8 mouse cellular contexts compared by ENCODE assay signal in the genomic region with DNA sequence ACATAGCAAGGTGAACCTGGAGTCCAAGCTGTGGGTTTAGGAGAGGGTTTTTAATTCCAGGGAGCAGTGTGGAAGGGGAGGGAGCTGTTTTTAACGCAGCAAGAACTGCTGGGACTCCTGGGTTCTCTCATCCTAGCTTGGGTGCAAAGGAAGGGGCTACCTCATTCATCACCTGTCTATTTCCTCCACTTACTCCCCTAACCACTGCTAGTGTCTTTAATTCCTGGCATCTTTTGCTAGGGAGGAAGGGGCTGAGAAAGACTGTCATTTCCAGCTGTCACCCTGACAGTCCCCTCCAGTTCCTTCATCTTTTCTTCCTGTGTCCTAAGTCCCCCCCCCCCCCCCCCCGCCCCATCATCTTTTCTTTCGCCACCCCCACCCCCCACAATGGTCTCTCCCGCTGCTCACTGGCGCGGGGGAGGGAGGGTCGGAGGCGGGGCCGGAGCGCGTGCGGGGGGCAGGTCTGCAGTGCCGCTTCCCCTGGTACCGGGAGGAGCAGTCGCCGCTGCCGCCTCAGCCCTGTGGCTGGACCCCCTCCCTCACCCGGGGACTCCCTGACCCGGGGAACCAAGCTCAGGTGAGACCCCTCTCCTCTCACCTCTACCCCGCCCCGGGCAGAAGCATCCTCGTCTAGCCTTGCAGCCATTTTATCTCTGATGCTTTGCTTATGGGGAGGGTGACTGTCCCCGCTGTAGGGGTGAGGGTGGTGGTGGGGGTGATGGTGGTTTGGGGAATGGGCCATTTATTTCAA. TPM values are rescaled to one million over a fixed set of nuclear protein-coding genes. Genes with fewer than 3 reads are reported as not detected.
DNase-seq lines count a peak whose midpoint lies in the region; ATAC-seq lines count a peak whose summit lies in the region.

A gene (plus strand): TSS at position 425 of the 751 bp plus-strand sequence.

- H3K9me3 ChIP-seq in embryonic facial prominence, embryonic 15.5 days (replicated peaks) = no peaks in the 10 kb centered on the region
- H3K9me3 ChIP-seq in hindbrain, embryonic 14.5 days (ENCODE audit: control insufficient read depth, low read length) = no peaks in the 10 kb centered on the region
- H3K9me3 ChIP-seq in midbrain, embryonic 15.5 days = no peaks in the 10 kb centered on the region
- no peaks in the 10 kb centered on the region for H3K9me3 ChIP-seq in stomach, embryonic 15.5 days

- peaks cover 29% of the 10 kb centered on the region for H3K4me1 ChIP-seq in embryonic facial prominence, embryonic 15.5 days
- peaks cover 27% of the 10 kb centered on the region for H3K4me1 ChIP-seq in hindbrain, embryonic 14.5 days (replicated peaks; ENCODE audit: control insufficient read depth, insufficient read depth, low read length)
- H3K4me1 ChIP-seq in midbrain, embryonic 15.5 days = peaks cover 36% of the 10 kb centered on the region
- peaks cover 13% of the 10 kb centered on the region; the same call in 1 of the 2 replicates for H3K4me1 ChIP-seq in stomach, embryonic 15.5 days

- intact Hi-C loops in gastrocnemius, postnatal 14 days (cut with DNase I; ENCODE audit: low total_unique reads) = no loop called here
- intact Hi-C loops in left cerebral cortex, postnatal 36 days (cut with DNase I) = no loop called here

- DNase-seq in gastrocnemius, postnatal 14 days = peak; percentile 53
- DNase-seq in gastrocnemius, postnatal 4 days (ENCODE audit: low spot score in 2 of 2) = no peak
- peak; percentile 55 to 71 for DNase-seq in adrenal gland, postnatal 36 days
- peak; percentile 62 for DNase-seq in hindbrain, embryonic 14.5 days (ENCODE audit: low spot score)
- DNase-seq in left cerebral cortex, postnatal 36 days (ENCODE audit: low spot score in 2 of 2) = peak; percentile 73 to 86

- peaks cover 26% of the 10 kb centered on the region for H3K36me3 ChIP-seq in embryonic facial prominence, embryonic 15.5 days
- H3K36me3 ChIP-seq in hindbrain, embryonic 14.5 days (replicated peaks; ENCODE audit: control insufficient read depth, insufficient read depth) = peaks cover 37% of the 10 kb centered on the region
- peaks cover 25% of the 10 kb centered on the region; the same call in 1 of the 2 replicates for H3K36me3 ChIP-seq in midbrain, embryonic 15.5 days (replicated peaks)
- H3K36me3 ChIP-seq in stomach, embryonic 15.5 days = peaks cover 16% of the 10 kb centered on the region

- peak within 1 kb of the TSS; percentile 57 for H3K4me3 ChIP-seq in embryonic facial prominence, embryonic 15.5 days (replicated peaks)
- H3K4me3 ChIP-seq in hindbrain, embryonic 14.5 days (replicated peaks; ENCODE audit: low read length) = peak within 1 kb of the TSS; percentile 60
- peak within 1 kb of the TSS; percentile 57 for H3K4me3 ChIP-seq in midbrain, embryonic 15.5 days
- peak within 1 kb of the TSS; percentile 54 for H3K4me3 ChIP-seq in stomach, embryonic 15.5 days (replicated peaks)

- H3K9ac ChIP-seq in embryonic facial prominence, embryonic 15.5 days = peak within 1 kb of the TSS; percentile 37
- H3K9ac ChIP-seq in hindbrain, embryonic 14.5 days = peak within 1 kb of the TSS; percentile 79
- peak within 1 kb of the TSS; percentile 84 for H3K9ac ChIP-seq in midbrain, embryonic 15.5 days
- peak within 1 kb of the TSS; percentile 56 for H3K9ac ChIP-seq in stomach, embryonic 15.5 days

- no peak within 1 kb of the TSS for H3K27ac ChIP-seq in embryonic facial prominence, embryonic 15.5 days (replicated peaks)
- peak within 1 kb of the TSS; percentile 85 for H3K27ac ChIP-seq in hindbrain, embryonic 14.5 days
- H3K27ac ChIP-seq in midbrain, embryonic 15.5 days = peak within 1 kb of the TSS; percentile 84
- H3K27ac ChIP-seq in stomach, embryonic 15.5 days = peak within 1 kb of the TSS; percentile 14; the same call in 1 of the 2 replicates

- no peaks in the 10 kb centered on the region for H3K27me3 ChIP-seq in embryonic facial prominence, embryonic 15.5 days
- no peaks in the 10 kb centered on the region for H3K27me3 ChIP-seq in hindbrain, embryonic 14.5 days (ENCODE audit: control insufficient read depth, insufficient read depth, low read length)
- H3K27me3 ChIP-seq in midbrain, embryonic 15.5 days (replicated peaks) = no peaks in the 10 kb centered on the region
- H3K27me3 ChIP-seq in stomach, embryonic 15.5 days (replicated peaks) = no peaks in the 10 kb centered on the region

- 2% methylated on average over 22 of the region's 23 CpGs for WGBS in embryonic facial prominence, embryonic 15.5 days
- 0% methylated on average over 14 of the region's 23 CpGs for WGBS in hindbrain, embryonic 14.5 days
- WGBS in midbrain, embryonic 15.5 days = under 1% methylated on average over 16 of the region's 23 CpGs
- WGBS in stomach, embryonic 15.5 days = 2% methylated on average over 14 of the region's 23 CpGs

- ATAC-seq in embryonic facial prominence, embryonic 15.5 days (ENCODE audit: insufficient number of reproducible peaks, low FRiP score, low TSS enrichment, low read depth) = peak; percentile 52; the same call in 1 of the 2 replicates
- ATAC-seq in hindbrain, embryonic 14.5 days (ENCODE audit: low FRiP score) = peak; percentile 80
- peak; percentile 75 for ATAC-seq in midbrain, embryonic 15.5 days (replicated peaks)
- ATAC-seq in stomach, embryonic 15.5 days (ENCODE audit: insufficient read depth, low FRiP score, low read depth) = peak; percentile 37; the same call in 1 of the 2 replicates

- H3K4me2 ChIP-seq in embryonic facial prominence, embryonic 15.5 days (replicated peaks) = peak within 1 kb of the TSS; percentile 81
- H3K4me2 ChIP-seq in hindbrain, embryonic 14.5 days (replicated peaks) = peak within 1 kb of the TSS; percentile 63
- H3K4me2 ChIP-seq in midbrain, embryonic 15.5 days = peak within 1 kb of the TSS; percentile 70
- H3K4me2 ChIP-seq in stomach, embryonic 15.5 days = peak within 1 kb of the TSS; percentile 84

RNA-seq across cellular contexts. Expression of the gene that starts here (rescaled TPM):
- total RNA-seq in gastrocnemius, postnatal 14 days (2021) = 1 to 10 TPM; 1.8 to 4.0 TPM
- total RNA-seq in gastrocnemius, postnatal 4 days (2021) = 1 to 10 TPM; 2.2 to 2.3 TPM
- total RNA-seq in adrenal gland, postnatal 36 days (2021) = 1 to 10 TPM; 5.5 to 7.5 TPM
- polyA plus RNA-seq in embryonic facial prominence, embryonic 15.5 days (2015; fragmentation: Nextera tagmentation; extraction: Ambion mirVana) = 4.8 and 5.6 TPM in 2 replicates
- polyA plus RNA-seq in hindbrain, embryonic 14.5 days (2014; fragmentation: Nextera tagmentation; extraction: Ambion mirVana) = 95.7 and 111 TPM in 2 replicates
- total RNA-seq in left cerebral cortex, postnatal 36 days (2021) = 100 to 1,000 TPM; 399 to 446 TPM
- polyA plus RNA-seq in midbrain, embryonic 15.5 days (2015; fragmentation: Nextera tagmentation; extraction: Ambion mirVana) = 140 and 142 TPM in 2 replicates
- 5.7 and 6.4 TPM in 2 replicates for polyA plus RNA-seq in stomach, embryonic 15.5 days (2015; fragmentation: Nextera tagmentation; extraction: Ambion mirVana)

Comparison
In these comparisons a context has a peak if more than half of its experiments do, and no peak if none do; other contexts are left out.
1. RNA of the gene that starts here (total RNA-seq): 399 to 446 TPM in left cerebral cortex, postnatal 36 days; 5.5 to 7.5 TPM in adrenal gland, postnatal 36 days, 1.8 to 4.0 TPM in gastrocnemius, postnatal 14 days and 2.2 to 2.3 TPM in gastrocnemius, postnatal 4 days; every median in the first group is over 10 times any median in the second.
2. RNA of the gene that starts here (polyA plus RNA-seq): 140 to 142 TPM in midbrain, embryonic 15.5 days and 95.7 to 111 TPM in hindbrain, embryonic 14.5 days; 5.7 to 6.4 TPM in stomach, embryonic 15.5 days and 4.8 to 5.6 TPM in embryonic facial prominence, embryonic 15.5 days; every median in the first group is over 10 times any median in the second.
3. DNase-seq: peak in gastrocnemius, postnatal 14 days (single experiment), adrenal gland, postnatal 36 days (2 of 2), hindbrain, embryonic 14.5 days (single experiment) and left cerebral cortex, postnatal 36 days (2 of 2); none in gastrocnemius, postnatal 4 days (0 of 2).
4. Peak in every context shown above with its lines, with median percentiles within 50 percentile points of each other: ATAC-seq, H3K4me2 ChIP-seq, H3K4me3 ChIP-seq and H3K9ac ChIP-seq.